Comparison of ENCODE assay signal across 21 mouse cellular contexts in the genomic region with DNA sequence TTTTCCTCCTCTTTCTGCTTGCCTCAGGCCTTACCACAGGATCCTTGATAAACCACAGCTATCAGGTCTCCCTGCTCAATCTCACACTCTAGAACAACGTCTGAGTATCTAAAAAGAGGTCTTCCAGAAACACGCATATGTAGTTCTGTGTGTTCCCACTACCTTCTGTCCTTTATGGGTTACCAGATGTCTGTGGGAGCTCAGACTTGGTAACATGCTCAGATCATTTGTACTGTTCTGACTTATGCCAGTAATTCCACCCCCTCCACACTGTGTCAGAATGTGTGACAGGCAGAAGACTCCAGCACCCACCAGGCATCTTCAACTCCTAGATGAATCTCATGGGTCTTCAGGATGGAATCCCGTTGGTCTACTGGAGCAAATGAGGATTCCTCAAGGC. TPM values are rescaled to one million over a fixed set of nuclear protein-coding genes. Genes with fewer than 3 reads are reported as not detected.
DNase-seq lines count a peak whose midpoint lies in the region; ATAC-seq lines count a peak whose summit lies in the region.
"Had no signal": no experiment of that assay in that cellular context is flagged by ENCODE, and none has a peak within 500 bp of the region (broad histone marks: within the 10 kb centered on the region; RNA-seq: fewer than 3 reads in every experiment).

No protein-coding gene starts in this region.

- DNase-seq in frontal cortex, postnatal 14 days (ENCODE audit: low spot score in 2 of 2), result no peak
- peak; percentile 68 to 86 for DNase-seq in layer of hippocampus, adult 18-20 months (ENCODE audit: low spot score in 2 of 2)
- no peak for DNase-seq in layer of hippocampus, postnatal 10 days (ENCODE audit: low spot score in 2 of 2)
- peak; percentile 51 for DNase-seq in layer of hippocampus, adult 9-10 months (ENCODE audit: low spot score)
- DNase-seq in thymus, postnatal 36 days, result no peak
- DNase-seq in ovary, postnatal 10 days (ENCODE audit: low spot score), result no peak
- DNase-seq: adrenal gland, postnatal 14 days; B cell, adult 2 months; cerebellum, adult 18-20 months; cerebellum, adult 9-11 months; embryo, embryonic 11 days; gastrocnemius, postnatal 10 days; heart, adult 18-20 months; heart, postnatal 10 days; heart, postnatal 4 days had no signal

- ATAC-seq in frontal cortex, adult (ENCODE audit: low TSS enrichment), result peak; percentile 77
- ATAC-seq: CD4-positive, CD25-positive, alpha-beta regulatory T cell, adult 4 months; forebrain, embryonic 14.5 days; hindbrain, embryonic 16.5 days had no signal

RNA-seq across cellular contexts. Expression of a gene that starts 37.8 kb away (rescaled TPM):
- 10 to 100 TPM; 14.9 to 16.9 TPM for total RNA-seq in layer of hippocampus, adult 18-20 months (2021)
- total RNA-seq in layer of hippocampus, postnatal 10 days (2021), result 1 to 10 TPM; 3.8 to 4.1 TPM
- total RNA-seq: adrenal gland, adult 18-20 months; adrenal gland, postnatal 14 days; gastrocnemius, postnatal 10 days; gastrocnemius, postnatal 4 days; heart, adult 18-20 months; heart, postnatal 10 days; heart, postnatal 4 days had no signal

Comparison
In these comparisons a context has a peak if more than half of its experiments do, and no peak if none do; other contexts are left out.
1. DNase-seq: peak in layer of hippocampus, adult 18-20 months (2 of 2) and layer of hippocampus, adult 9-10 months (single experiment); none in frontal cortex, postnatal 14 days (0 of 2), layer of hippocampus, postnatal 10 days (0 of 2), thymus, postnatal 36 days (0 of 2) and ovary, postnatal 10 days (single experiment).